Mouse (Mus musculus) erythroblast, embryonic 14.5 days (primary cell): ENCODE data around the gene Gm5662. TPM values are rescaled to one million over a fixed set of nuclear protein-coding genes. Genes with fewer than 3 reads are reported as not detected.
"Not testable (repeated sequence)": the region's sequence is repeated elsewhere in the genome, so short reads cannot be mapped to it uniquely, and the experiment has no call there.

Experiments used
- H3K27me3 ChIP-seq: 2 replicates; pipeline ENCODE4 v1.6.1; 2012; ENCODE audit warnings: inconsistent platforms; ENCODE audit not compliant: control insufficient read depth
- H3K36me3 ChIP-seq: 2 replicates; pipeline ENCODE4 v1.6.1; 2012; ENCODE audit warnings: mild to moderate bottlenecking, inconsistent platforms; ENCODE audit not compliant: control insufficient read depth
- H3K4me1 ChIP-seq: 2 replicates; pipeline ENCODE4 v1.6.1; 2012; ENCODE audit warnings: inconsistent platforms; ENCODE audit not compliant: control insufficient read depth
- H3K4me3 ChIP-seq: replicated peaks from 2 replicates; pipeline ENCODE3; 2012; ENCODE audit warnings: moderate library complexity, mild to moderate bottlenecking, inconsistent platforms
- H3K9me3 ChIP-seq: 2 replicates; pipeline ENCODE4 v1.6.1; 2012; ENCODE audit warnings: low read length, inconsistent platforms, mixed read lengths; ENCODE audit not compliant: control insufficient read depth
- GATA1 ChIP-seq: IDR thresholded peaks from 2 replicates; pipeline ENCODE4 v1.6.1; 2012; ENCODE audit warnings: low read length, inconsistent platforms, mixed read lengths
- TAL1 ChIP-seq: IDR thresholded peaks from 3 replicates; pipeline ENCODE4 v1.6.1; 2012; ENCODE audit warnings: low read length, inconsistent platforms, mixed read lengths
- polyA plus RNA-seq: library from polyadenylated mRNA; stranded (reverse); fragments of >175 nt; gene quantifications from 2 replicates; pipeline ENCODE4 v1.2.3, GENCODE M21; 2012

The Gm5662 gene
- not detected in 2 replicates for polyA plus RNA-seq

GRCm38 (mm10) chr12:88274400-88274799, at the start of gene Gm5662:
Gene Gm5662, minus strand, starts transcription at chr12:88274500.
- not testable (repeated sequence) for H3K9me3 ChIP-seq, H3K36me3 ChIP-seq, H3K27me3 ChIP-seq, H3K4me1 ChIP-seq, H3K4me3 ChIP-seq

GRCm38 (mm10) chr12:88323926-88324325, 49.6 kb upstream of the Gm5662 start, which contains the start of gene Gm5039:
Gene Gm5039, minus strand, starts transcription at chr12:88324026.
- H3K4me3 ChIP-seq, H3K4me1 ChIP-seq, H3K27me3 ChIP-seq, H3K36me3 ChIP-seq, H3K9me3 ChIP-seq: not testable (repeated sequence)

- Histone ChIP-seq H3K27me3 (no peaks in the 10 kb centered on the region), H3K4me1 (no peaks in the 10 kb centered on the region), H3K36me3 (no peaks in the 10 kb centered on the region), H3K4me3 (no peak overlapping the region), H3K9me3 (peaks cover 3% of the 10 kb centered on the region; the same call in 1 of the 2 replicates)
- no peak for TF ChIP-seq TAL1
- no peak for TF ChIP-seq GATA1
These were observed 40.3 kb upstream of the Gm5662 start for GRCm38 (mm10) chr12:88314556-88314955.

DNA sequence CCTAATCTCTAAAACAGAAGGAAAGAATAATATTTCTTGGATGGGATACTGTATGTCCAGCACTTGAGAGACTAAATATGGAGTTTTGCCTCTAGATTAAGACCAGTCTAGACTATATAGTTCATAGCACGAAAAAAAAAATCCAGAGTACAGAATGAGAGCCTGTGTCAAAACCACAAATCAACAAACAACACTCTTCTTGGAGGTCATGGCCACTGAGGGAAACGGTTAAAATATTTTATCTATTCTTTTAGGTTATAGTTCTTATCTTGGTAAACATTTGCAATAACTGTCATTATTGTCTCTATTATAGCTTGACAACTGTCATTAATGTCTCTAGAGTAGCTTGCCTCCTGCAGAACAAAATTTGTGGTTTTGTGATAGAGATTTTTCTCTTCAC, 22.9 kb upstream of the Gm5662 start:
- not testable (repeated sequence) for H3K4me3 ChIP-seq, H3K27me3 ChIP-seq

GRCm38 (mm10) chr12:88293082-88293481, 18.8 kb upstream of the Gm5662 start:
- H3K27me3 ChIP-seq, H3K9me3 ChIP-seq, H3K4me1 ChIP-seq, H3K36me3 ChIP-seq, H3K4me3 ChIP-seq: not testable (repeated sequence)

More for the DNA sequence above, 22.9 kb upstream of the Gm5662 start:
- not testable (repeated sequence) for H3K36me3 ChIP-seq, H3K4me1 ChIP-seq, H3K9me3 ChIP-seq

DNA sequence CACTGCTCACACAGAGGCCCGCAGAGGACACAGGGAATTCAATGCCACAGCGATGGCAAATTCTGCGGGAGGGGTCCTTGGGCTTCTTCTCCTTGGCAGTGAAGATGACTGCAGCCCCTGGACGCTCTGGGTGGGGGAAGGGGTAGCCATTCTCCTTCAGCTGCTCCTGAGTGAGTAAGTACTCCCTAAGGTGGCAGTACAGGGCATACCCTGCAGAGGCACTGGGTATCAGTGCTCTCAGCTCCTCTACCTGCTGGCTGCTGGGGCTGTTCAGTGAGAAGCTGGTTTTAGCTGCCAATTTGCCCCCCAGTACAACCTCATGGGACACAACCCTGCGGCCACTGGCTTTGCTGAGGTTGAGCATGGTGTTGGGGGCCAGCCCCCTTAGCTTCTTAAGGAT, 10.9 kb upstream of the Gm5662 start:
- not testable (repeated sequence) for H3K27me3 ChIP-seq, H3K36me3 ChIP-seq, H3K4me3 ChIP-seq, H3K4me1 ChIP-seq
- H3K9me3 ChIP-seq: peaks cover 16% of the 10 kb centered on the region

DNA sequence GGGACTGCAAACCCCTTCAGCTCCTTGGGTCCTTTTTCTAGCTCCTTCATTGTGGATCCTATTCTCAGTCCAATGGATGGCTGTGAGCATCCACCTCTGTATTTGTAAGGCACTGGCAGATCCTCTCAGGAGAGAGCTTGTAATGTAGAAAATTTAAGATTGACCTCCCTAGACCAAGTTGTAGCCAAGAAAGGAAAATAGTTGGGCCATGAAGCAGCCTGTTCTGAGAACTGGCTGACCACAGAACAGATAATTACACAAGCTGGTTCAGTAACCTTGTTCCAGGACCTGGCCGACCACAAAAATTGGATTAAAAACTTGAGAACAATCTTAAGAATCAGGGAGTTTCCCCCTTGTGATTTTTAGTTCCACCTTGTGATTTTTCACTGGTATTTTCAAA, 17.1 kb downstream of the Gm5662 start:
- Histone ChIP-seq H3K9me3 (peaks cover 11% of the 10 kb centered on the region; the same call in 1 of the 2 replicates), H3K4me3 (no peak overlapping the region), H3K36me3 (no peaks in the 10 kb centered on the region), H3K27me3 (no peaks in the 10 kb centered on the region), H3K4me1 (no peaks in the 10 kb centered on the region)
- TF ChIP-seq GATA1: no peak
- no peak for TF ChIP-seq TAL1

DNA sequence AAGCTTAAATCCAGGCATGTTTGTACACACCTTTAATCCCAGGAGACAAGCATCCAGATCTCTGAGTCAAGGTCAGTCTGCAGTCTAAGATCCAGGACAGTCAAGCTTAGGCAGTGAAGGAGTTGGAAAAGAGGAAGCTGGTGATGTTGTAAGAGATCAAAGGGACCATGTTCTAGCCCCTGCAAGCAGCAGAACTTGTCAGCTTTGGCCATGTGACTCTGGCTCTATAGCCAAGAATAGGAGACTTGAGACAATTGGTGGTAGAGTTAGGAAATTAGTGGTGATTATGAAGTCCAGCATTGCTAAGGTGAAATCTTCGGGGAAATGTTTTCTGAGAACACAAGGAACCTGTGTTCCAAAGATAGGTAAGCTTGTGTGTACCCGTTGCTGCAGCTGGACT, 18.4 kb downstream of the Gm5662 start:
- H3K27me3 ChIP-seq, H3K9me3 ChIP-seq, H3K36me3 ChIP-seq, H3K4me3 ChIP-seq, H3K4me1 ChIP-seq: not testable (repeated sequence)

GRCm38 (mm10) chr12:88250000-88250399, 24.3 kb downstream of the Gm5662 start, which contains the start of gene Gm8332:
Gene Gm8332, minus strand, starts transcription at chr12:88250100.
- not testable (repeated sequence) for H3K4me3 ChIP-seq, H3K27me3 ChIP-seq, H3K4me1 ChIP-seq, H3K9me3 ChIP-seq, H3K36me3 ChIP-seq

DNA sequence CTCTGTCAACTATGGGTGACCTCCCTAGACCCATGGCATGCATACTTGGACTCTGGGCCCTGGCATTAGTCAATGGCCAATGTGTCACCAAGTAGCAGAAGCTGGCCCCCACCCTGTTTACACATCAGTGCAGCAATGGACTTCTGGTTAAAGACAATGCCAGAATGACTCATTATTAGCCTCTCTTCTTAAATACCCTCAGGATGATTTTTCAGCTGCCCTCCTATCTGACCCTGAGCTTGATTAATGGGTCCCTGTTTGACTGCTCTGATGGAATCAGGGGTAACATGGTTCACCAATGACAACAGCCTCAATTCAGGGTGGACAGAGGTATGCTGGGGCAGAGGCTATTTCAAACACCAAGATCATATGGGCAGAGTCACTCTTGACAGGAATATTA, 28.5 kb downstream of the Gm5662 start:
- not testable (repeated sequence) for H3K4me3 ChIP-seq, H3K27me3 ChIP-seq, H3K4me1 ChIP-seq, H3K36me3 ChIP-seq
- H3K9me3 ChIP-seq: peaks cover 17% of the 10 kb centered on the region

DNA sequence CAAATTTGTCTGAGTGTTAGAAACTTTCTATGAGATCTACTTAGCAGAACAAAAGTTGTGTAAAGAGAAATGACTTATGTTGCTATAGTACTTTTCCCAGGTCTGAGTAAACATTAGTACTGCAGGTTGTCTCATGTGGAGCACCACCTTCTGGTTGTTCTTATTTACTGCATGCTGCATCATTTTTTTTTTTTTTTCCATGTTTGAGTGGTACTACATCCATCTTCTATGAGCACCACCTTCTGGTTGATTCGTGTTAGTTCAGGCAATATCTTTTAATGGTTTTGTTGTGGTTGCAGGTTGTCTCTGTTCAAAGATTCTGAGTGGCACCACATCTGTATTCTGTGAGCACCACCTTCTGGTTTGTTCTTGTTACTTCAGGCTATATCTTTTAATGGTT, 31.4 kb downstream of the Gm5662 start:
- not testable (repeated sequence) for H3K4me3 ChIP-seq, H3K4me1 ChIP-seq
- peaks cover 15% of the 10 kb centered on the region for H3K9me3 ChIP-seq

More for the DNA sequence above, 31.4 kb downstream of the Gm5662 start:
- H3K27me3 ChIP-seq, H3K36me3 ChIP-seq: not testable (repeated sequence)

Other genes with a start within 250 kb of the Gm5662 start
- gene Gm2056, start 247.5 kb downstream of the Gm5662 start, polyA plus RNA-seq: not detected in 2 replicates
- gene Gm16368, start 190.8 kb downstream of the Gm5662 start, polyA plus RNA-seq: not detected in 2 replicates
- gene Gm10436, start 92.4 kb downstream of the Gm5662 start, polyA plus RNA-seq: not detected in 2 replicates
- not detected in 2 replicates for gene Gm8332, start 24.4 kb downstream of the Gm5662 start, polyA plus RNA-seq
- not detected in 2 replicates for gene Gm5039, start 49.5 kb upstream of the Gm5662 start, polyA plus RNA-seq
- 0.12 TPM in 1 of 2 replicates, not detected in the other for gene Adck1, start 86.1 kb upstream of the Gm5662 start, polyA plus RNA-seq